Mouse (Mus musculus) C2C12 (cell line): ENCODE results near the gene Gp5.

Experiments used
- CEBPB ChIP-seq: IDR thresholded peaks from one replicate; pipeline ENCODE4 v1.6.1; 2011; ENCODE audit warnings: low read depth, mild to moderate bottlenecking, control low read depth, moderate library complexity
- CTCF ChIP-seq: IDR thresholded peaks from one replicate; pipeline ENCODE4 v1.5.1; 2011; ENCODE audit not compliant: control insufficient read depth, insufficient read depth, insufficient read length
- FOSL1 ChIP-seq: IDR thresholded peaks from one replicate; pipeline ENCODE4 v1.8.0; 2011; ENCODE audit warnings: mild to moderate bottlenecking, low read length; ENCODE audit not compliant: poor library complexity, insufficient read depth, severe bottlenecking
- MAX ChIP-seq: IDR thresholded peaks from one replicate; pipeline ENCODE4 v1.6.1; 2011; ENCODE audit warnings: mild to moderate bottlenecking, control low read depth
- MYOD1 ChIP-seq: IDR thresholded peaks from one replicate; pipeline ENCODE4 v1.6.1; 2011; ENCODE audit warnings: low read depth; ENCODE audit not compliant: control insufficient read depth, insufficient read length
- USF1 ChIP-seq: IDR thresholded peaks from one replicate; pipeline ENCODE4 v1.6.1; 2011; ENCODE audit warnings: low read depth, mild to moderate bottlenecking, control low read depth, moderate library complexity

- TF ChIP-seq CTCF, result no peak
- TF ChIP-seq FOSL1, result no peak
- TF ChIP-seq MAX, result no peak
- TF ChIP-seq USF1, result no peak
- TF ChIP-seq MYOD1, result no peak
- TF ChIP-seq CEBPB, result no peak
Measured at GRCm38 (mm10) chr16:30259444-30259843, 51.1 kb downstream of the Gp5 start.
